Mouse (Mus musculus): ENCODE results near the gene C330021F23Rik. TPM values are rescaled to one million over a fixed set of nuclear protein-coding genes. Genes with fewer than 3 reads are reported as not detected.

Gene C330021F23Rik
- polyA plus RNA-seq, 1 experiment from 2014 or later, result 0.29 TPM

GRCm38 (mm10) chr8:3628014-3628413 is 60.2 kb downstream of the C330021F23Rik start:
- no peak overlapping the region for H3K4me2 ChIP-seq (ENCODE audit: low read length)
- no peaks in the 10 kb centered on the region for H3K9me3 ChIP-seq (ENCODE audit: control insufficient read depth, low read length)
- H3K9ac ChIP-seq (replicated peaks; ENCODE audit: low read depth, low read length), result no peak overlapping the region
- no peak overlapping the region for H3K4me3 ChIP-seq (replicated peaks; ENCODE audit: low read length)
- peaks cover 7% of the 10 kb centered on the region; the same call in 1 of the 2 replicates for H3K4me1 ChIP-seq (replicated peaks; ENCODE audit: control insufficient read depth, insufficient read depth, low read length)
- no peaks in the 10 kb centered on the region; the same call in 1 of the 2 replicates for H3K36me3 ChIP-seq (ENCODE audit: control insufficient read depth, insufficient read depth)
- WGBS, result 30% methylated on average over 5 of the region's 5 CpGs
- H3K27me3 ChIP-seq (replicated peaks; ENCODE audit: control insufficient read depth, insufficient read depth, low read length), result 0 out of 2 replicates have a peak, but pooled peaks cover 2% of the 10 kb centered on the region
- ATAC-seq, result no peak
- no peak overlapping the region for H3K27ac ChIP-seq (ENCODE audit: low read length)

- Histone ChIP-seq H3K9ac (replicated peaks; ENCODE audit: low read depth, low read length) (peak within 1 kb of the TSS; percentile 56), H3K4me3 (replicated peaks; ENCODE audit: low read length) (peak within 1 kb of the TSS; percentile 54), H3K27me3 (replicated peaks; ENCODE audit: control insufficient read depth, insufficient read depth, low read length) (0 out of 2 replicates have a peak, but pooled peaks cover 2% of the 10 kb centered on the region), H3K36me3 (ENCODE audit: control insufficient read depth, insufficient read depth) (no peaks in the 10 kb centered on the region), H3K4me2 (ENCODE audit: low read length) (peak within 1 kb of the TSS; percentile 63), H3K4me1 (replicated peaks; ENCODE audit: control insufficient read depth, insufficient read depth, low read length) (peaks cover 7% of the 10 kb centered on the region; the same call in 1 of the 2 replicates), H3K27ac (ENCODE audit: low read length) (no peak within 1 kb of the TSS), H3K9me3 (ENCODE audit: control insufficient read depth, low read length) (no peaks in the 10 kb centered on the region)
- ATAC-seq, result peak; percentile 87
- 5% methylated on average over 47 of the region's 47 CpGs for WGBS
Observed at GRCm38 (mm10) chr8:3630647-3631477, 63.1 kb downstream of the C330021F23Rik start, which contains the start of gene Stxbp2. Stxbp2 (plus strand) TSS chr8:3630955.

GRCm38 (mm10) chr8:3631478-3631875 is 63.7 kb downstream of the C330021F23Rik start:
- Histone ChIP-seq H3K4me2 (ENCODE audit: low read length) (peak overlapping the region; percentile 63), H3K27me3 (replicated peaks; ENCODE audit: control insufficient read depth, insufficient read depth, low read length) (0 out of 2 replicates have a peak, but pooled peaks cover 2% of the 10 kb centered on the region), H3K9ac (replicated peaks; ENCODE audit: low read depth, low read length) (peak overlapping the region; percentile 56), H3K27ac (ENCODE audit: low read length) (no peak overlapping the region), H3K36me3 (ENCODE audit: control insufficient read depth, insufficient read depth) (no peaks in the 10 kb centered on the region), H3K9me3 (ENCODE audit: control insufficient read depth, low read length) (no peaks in the 10 kb centered on the region), H3K4me1 (replicated peaks; ENCODE audit: control insufficient read depth, insufficient read depth, low read length) (peaks cover 7% of the 10 kb centered on the region; the same call in 1 of the 2 replicates), H3K4me3 (replicated peaks; ENCODE audit: low read length) (peak overlapping the region; percentile 54)
- ATAC-seq, result no peak
- 13% methylated on average over 8 of the region's 8 CpGs for WGBS

Other genes with a start within 250 kb of the C330021F23Rik start
- 0.27 TPM in 1 of 2 replicates, not detected in the other for gene A430078G23Rik, start 214.6 kb upstream of the C330021F23Rik start, polyA plus RNA-seq (2015; fragmentation: Nextera tagmentation; extraction: Ambion mirVana)
- 12.5 and 12.9 TPM in 2 replicates for gene Arhgef18, start 175.0 kb upstream of the C330021F23Rik start, polyA plus RNA-seq (2015; fragmentation: Nextera tagmentation; extraction: Ambion mirVana)
- gene Pex11g, start 100.3 kb upstream of the C330021F23Rik start, polyA plus RNA-seq (2015; fragmentation: Nextera tagmentation; extraction: Ambion mirVana), result 3.0 and 3.7 TPM in 2 replicates
- 0.16 TPM in 2 replicates for gene Tex45, start 97.1 kb upstream of the C330021F23Rik start, polyA plus RNA-seq (2015; fragmentation: Nextera tagmentation; extraction: Ambion mirVana)
- 75.4 and 76.7 TPM in 2 replicates for gene Zfp358, start 74.9 kb upstream of the C330021F23Rik start, polyA plus RNA-seq (2015; fragmentation: Nextera tagmentation; extraction: Ambion mirVana)
- gene Mcoln1, start 67.5 kb upstream of the C330021F23Rik start, polyA plus RNA-seq (2015; fragmentation: Nextera tagmentation; extraction: Ambion mirVana), result 88.3 and 111 TPM in 2 replicates
- 27.3 and 36.0 TPM in 2 replicates for gene Pnpla6, start 52.6 kb upstream of the C330021F23Rik start, polyA plus RNA-seq (2015; fragmentation: Nextera tagmentation; extraction: Ambion mirVana)
- gene Camsap3, start 19.3 kb downstream of the C330021F23Rik start, polyA plus RNA-seq (2015; fragmentation: Nextera tagmentation; extraction: Ambion mirVana), result 38.1 and 39.3 TPM in 2 replicates
- gene Xab2, start 53.3 kb downstream of the C330021F23Rik start, polyA plus RNA-seq (2015; fragmentation: Nextera tagmentation; extraction: Ambion mirVana), result 69.3 and 71.2 TPM in 2 replicates
- gene Pet100, start 53.6 kb downstream of the C330021F23Rik start, polyA plus RNA-seq (2015; fragmentation: Nextera tagmentation; extraction: Ambion mirVana), result 79.0 and 83.6 TPM in 2 replicates
- 0.41 and 0.98 TPM in 2 replicates for gene Pcp2, start 57.6 kb downstream of the C330021F23Rik start, polyA plus RNA-seq (2015; fragmentation: Nextera tagmentation; extraction: Ambion mirVana)
- gene Stxbp2, start 63.0 kb downstream of the C330021F23Rik start, polyA plus RNA-seq (2015; fragmentation: Nextera tagmentation; extraction: Ambion mirVana), result 49.6 and 85.0 TPM in 2 replicates
- 0.45 and 0.71 TPM in 2 replicates for gene Retn, start 87.8 kb downstream of the C330021F23Rik start, polyA plus RNA-seq (2015; fragmentation: Nextera tagmentation; extraction: Ambion mirVana)
- not detected in 2 replicates for gene Mcemp1, start 97.8 kb downstream of the C330021F23Rik start, polyA plus RNA-seq (2015; fragmentation: Nextera tagmentation; extraction: Ambion mirVana)
- 10.0 and 14.2 TPM in 2 replicates for gene Fcor, start 104.4 kb downstream of the C330021F23Rik start, polyA plus RNA-seq (2015; fragmentation: Nextera tagmentation; extraction: Ambion mirVana)
- 64.8 and 69.6 TPM in 2 replicates for gene Trappc5, start 108.3 kb downstream of the C330021F23Rik start, polyA plus RNA-seq (2015; fragmentation: Nextera tagmentation; extraction: Ambion mirVana)
- 0.25 and 0.30 TPM in 2 replicates for gene Fcer2a, start 126.2 kb downstream of the C330021F23Rik start, polyA plus RNA-seq (2015; fragmentation: Nextera tagmentation; extraction: Ambion mirVana)
- gene Clec4g, start 152.7 kb downstream of the C330021F23Rik start, polyA plus RNA-seq (2015; fragmentation: Nextera tagmentation; extraction: Ambion mirVana), result not detected in 2 replicates
- gene Cd209a, start 181.0 kb downstream of the C330021F23Rik start, polyA plus RNA-seq (2015; fragmentation: Nextera tagmentation; extraction: Ambion mirVana), result not detected in 2 replicates

All from forebrain, embryonic 16.5 days (tissue).